Mouse (Mus musculus) stomach, postnatal 0 days (tissue): ENCODE data around the gene Kmt2a.

ENCODE experiments used
- CTCF ChIP-seq: IDR thresholded peaks from 2 replicates; pipeline ENCODE4 v1.5.1; 2016; ENCODE audit warnings: antibody characterized with exemption, low read depth, mild to moderate bottlenecking, moderate library complexity
- EP300 ChIP-seq: optimal IDR thresholded peaks from 2 replicates; pipeline ENCODE3; 2016; ENCODE audit warnings: antibody characterized with exemption

- peak; percentile 61 for TF ChIP-seq EP300
- no peak for TF ChIP-seq CTCF
These were observed at the start of gene Kmt2a for GRCm38 (mm10) chr9:44881221-44881871.
